Mouse (Mus musculus) embryo, embryonic 11 days (tissue): ENCODE measurements around the gene Cyfip1.

Experiments
- DNase-seq: peaks from one replicate; pipeline ENCODE4 v3.0.0-alpha.2; 2015

Cyfip1 gene

GRCm38 (mm10) chr7:55841445-55841844 lies at the start of gene Cyfip1:
TSS of gene Cyfip1 (plus strand) at chr7:55841745.
- no peak for DNase-seq

GRCm38 (mm10) chr7:55792280-55792679 lies 49.3 kb upstream of the Cyfip1 start:
- no peak for DNase-seq

- no peak for DNase-seq
Observed at GRCm38 (mm10) chr7:55793236-55793951, 48.2 kb upstream of the Cyfip1 start.

- DNase-seq, result peak; percentile 98
Observed at GRCm38 (mm10) chr7:55793952-55794603, 47.5 kb upstream of the Cyfip1 start, which contains the start of gene Tubgcp5. TSS of gene Tubgcp5 (plus strand) at chr7:55794154.

- DNase-seq, result no peak
Observed at GRCm38 (mm10) chr7:55799981-55800380, 41.6 kb upstream of the Cyfip1 start.

- DNase-seq, result no peak
Observed at GRCm38 (mm10) chr7:55809967-55810366, 31.6 kb upstream of the Cyfip1 start.

- DNase-seq, result peak; percentile 4
Observed at GRCm38 (mm10) chr7:55824468-55824867, 17.1 kb upstream of the Cyfip1 start.

- no peak for DNase-seq
Observed at GRCm38 (mm10) chr7:55827551-55827950, 14.0 kb upstream of the Cyfip1 start.

GRCm38 (mm10) chr7:55836877-55837276 lies 4.7 kb upstream of the Cyfip1 start:
- no peak for DNase-seq

- peak; percentile 93 for DNase-seq
Observed at GRCm38 (mm10) chr7:55841977-55842503, 495 bp downstream of the Cyfip1 start.

- peak; percentile 75 for DNase-seq
Observed at GRCm38 (mm10) chr7:55842504-55843152, 1.1 kb downstream of the Cyfip1 start.

GRCm38 (mm10) chr7:55846606-55847312 lies 5.2 kb downstream of the Cyfip1 start:
- DNase-seq, result no peak

GRCm38 (mm10) chr7:55849948-55850571 lies 8.5 kb downstream of the Cyfip1 start:
- DNase-seq, result peak; percentile 63

GRCm38 (mm10) chr7:55852787-55853186 lies 11.2 kb downstream of the Cyfip1 start:
- DNase-seq, result no peak

- no peak for DNase-seq
Observed at GRCm38 (mm10) chr7:55855597-55855996, 14.1 kb downstream of the Cyfip1 start.

- no peak for DNase-seq
Observed at GRCm38 (mm10) chr7:55856741-55857140, 15.2 kb downstream of the Cyfip1 start.

GRCm38 (mm10) chr7:55857729-55858128 lies 16.2 kb downstream of the Cyfip1 start:
- DNase-seq, result no peak

- no peak for DNase-seq
Observed at GRCm38 (mm10) chr7:55858836-55859517, 17.4 kb downstream of the Cyfip1 start.

GRCm38 (mm10) chr7:55859518-55859872 lies 17.9 kb downstream of the Cyfip1 start:
- no peak for DNase-seq

- no peak for DNase-seq
Observed at GRCm38 (mm10) chr7:55859956-55860355, 18.4 kb downstream of the Cyfip1 start.

- DNase-seq, result no peak
Observed at GRCm38 (mm10) chr7:55861175-55861574, 19.6 kb downstream of the Cyfip1 start.

- DNase-seq, result no peak
Observed at GRCm38 (mm10) chr7:55865044-55865443, 23.5 kb downstream of the Cyfip1 start.
